10 mouse cellular contexts compared by ENCODE assay signal in the genomic region with DNA sequence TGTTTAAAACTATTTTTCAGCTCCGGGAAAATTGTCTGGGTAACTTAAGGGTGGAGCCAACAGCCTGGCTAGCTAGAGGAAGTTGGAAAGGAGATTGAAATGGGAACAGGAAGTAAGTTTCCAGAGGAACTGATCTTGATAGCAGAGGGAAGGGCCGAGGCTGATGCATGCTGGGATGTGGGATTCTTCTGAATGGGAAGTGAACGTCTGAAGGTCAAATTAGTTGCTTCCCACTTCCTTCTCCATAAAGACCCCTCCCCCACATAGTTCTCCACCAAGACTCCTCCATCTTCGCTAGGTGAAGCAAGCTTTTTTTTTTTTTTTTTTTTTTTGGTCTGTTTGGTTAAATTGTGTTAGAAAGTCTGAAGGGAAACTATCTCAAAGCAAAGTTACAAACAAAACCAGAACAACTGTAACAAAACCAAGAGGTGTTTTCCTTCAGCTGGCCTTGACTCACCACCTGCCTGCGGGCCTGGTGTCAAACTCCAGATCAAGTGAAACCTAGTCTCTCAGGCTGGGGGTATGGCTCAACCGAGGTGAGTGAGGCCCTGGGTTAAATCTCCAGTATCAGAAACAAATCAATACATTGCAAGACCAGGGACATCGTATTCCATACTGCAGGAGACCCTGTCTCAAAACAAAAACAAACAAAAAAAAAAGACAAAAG. TPM values are rescaled to one million over a fixed set of nuclear protein-coding genes. Genes with fewer than 3 reads are reported as not detected.
DNase-seq lines count a peak whose midpoint lies in the region; ATAC-seq lines count a peak whose summit lies in the region.
"Had no signal": no experiment of that assay in that cellular context is flagged by ENCODE, and none has a peak within 500 bp of the region (broad histone marks: within the 10 kb centered on the region; RNA-seq: fewer than 3 reads in every experiment).

No protein-coding gene starts in this region.

- peak overlapping the region; percentile 63; the same call in 1 of the 2 replicates for H3K27ac ChIP-seq in heart, embryonic 13.5 days (replicated peaks)
- H3K27ac ChIP-seq: hindbrain, embryonic 15.5 days had no signal

- WGBS in heart, embryonic 13.5 days = 57% methylated on average over 7 of the region's 7 CpGs

- H3K4me2 ChIP-seq in heart, embryonic 13.5 days = no peak overlapping the region
- H3K4me2 ChIP-seq: hindbrain, embryonic 15.5 days; liver, embryonic 15.5 days had no signal

- DNase-seq in adrenal gland, adult 8-10 months = peak; percentile 21
- DNase-seq in adrenal gland, adult 18-20 months (ENCODE audit: low spot score in 2 of 2) = no peak
- peak; percentile 82 for DNase-seq in A20 (ENCODE audit: low read depth, low spot score)
- peak; percentile 38 to 58 for DNase-seq in kidney, postnatal 4 days
- DNase-seq in right cerebral cortex, adult 2 months (ENCODE audit: low spot score in 2 of 2) = no peak
- no peak for DNase-seq in right cerebral cortex, postnatal 25 days
- no peak for DNase-seq in urinary bladder, postnatal 36 days (ENCODE audit: low spot score in 2 of 2)

- no peak overlapping the region for H3K4me3 ChIP-seq in heart, embryonic 13.5 days
- H3K4me3 ChIP-seq: hindbrain, embryonic 15.5 days; liver, embryonic 15.5 days had no signal

- no peaks in the 10 kb centered on the region for H3K36me3 ChIP-seq in heart, embryonic 13.5 days
- H3K36me3 ChIP-seq: hindbrain, embryonic 15.5 days; liver, embryonic 15.5 days had no signal

- H3K9ac ChIP-seq in heart, embryonic 13.5 days = no peak overlapping the region
- H3K9ac ChIP-seq: hindbrain, embryonic 15.5 days; liver, embryonic 15.5 days had no signal

- H3K9me3 ChIP-seq in heart, embryonic 13.5 days = no peaks in the 10 kb centered on the region
- H3K9me3 ChIP-seq: hindbrain, embryonic 15.5 days; liver, embryonic 15.5 days had no signal

- ATAC-seq in heart, embryonic 13.5 days (ENCODE audit: extremely low read depth, insufficient number of reproducible peaks, low FRiP score, low TSS enrichment) = no peak

- no peaks in the 10 kb centered on the region for H3K4me1 ChIP-seq in heart, embryonic 13.5 days
- H3K4me1 ChIP-seq: hindbrain, embryonic 15.5 days had no signal

- H3K27me3 ChIP-seq in heart, embryonic 13.5 days (replicated peaks) = no peaks in the 10 kb centered on the region
- H3K27me3 ChIP-seq: hindbrain, embryonic 15.5 days; liver, embryonic 15.5 days had no signal

RNA-seq across cellular contexts. Expression of a gene that starts 10.6 kb away (rescaled TPM):
- 10 to 100 TPM; 14.3 to 34.1 (median 25.3) TPM for total RNA-seq in adrenal gland, adult 8-10 months (2022)
- 10 to 100 TPM; 13.8 to 14.3 TPM for total RNA-seq in adrenal gland, adult 18-20 months (2021)
- polyA plus RNA-seq in heart, embryonic 13.5 days (2015; fragmentation: Nextera tagmentation; extraction: Ambion mirVana) = 11.6 and 12.1 TPM in 2 replicates

Comparison
In these comparisons a context has a peak if more than half of its experiments do, and no peak if none do; other contexts are left out.
1. DNase-seq: peak in adrenal gland, adult 8-10 months (single experiment), A20 (single experiment) and kidney, postnatal 4 days (2 of 2); none in adrenal gland, adult 18-20 months (0 of 2), right cerebral cortex, adult 2 months (0 of 2), right cerebral cortex, postnatal 25 days (single experiment) and urinary bladder, postnatal 36 days (0 of 2).